Mouse (Mus musculus) layer of hippocampus, postnatal 36 days (tissue): ENCODE measurements at regions not wholly inside any gene's neighbourhood (a gene's known extent, or its start where the extent isn't known, plus 50 kb on each side); places are given as distances from the start of the nearest gene placed in this dataset.

Experiments used
- DNase-seq, 2 experiments: peaks; one replicate each; pipeline ENCODE4 v3.0.0; 2022

DNA sequence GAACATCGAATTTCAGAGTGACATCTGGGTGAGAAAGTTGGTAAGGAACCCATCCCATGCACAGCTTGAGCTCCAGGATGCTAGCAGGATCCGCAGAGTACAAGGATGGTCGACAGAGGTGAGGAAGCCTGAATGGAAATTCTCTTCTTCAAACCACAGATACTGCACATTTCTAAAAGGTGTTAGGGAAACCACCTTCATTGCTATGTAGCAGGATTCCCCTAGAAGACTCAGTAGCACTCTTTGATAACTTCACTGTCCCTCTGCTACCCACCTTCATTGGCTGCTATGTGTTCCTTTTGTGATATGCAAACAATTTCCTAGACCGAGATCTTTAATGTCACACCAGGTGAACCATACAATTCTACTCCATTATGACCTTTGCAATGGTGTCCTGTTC, 128.1 kb upstream of the Atp2b1 start:
- DNase-seq: no peak

DNA sequence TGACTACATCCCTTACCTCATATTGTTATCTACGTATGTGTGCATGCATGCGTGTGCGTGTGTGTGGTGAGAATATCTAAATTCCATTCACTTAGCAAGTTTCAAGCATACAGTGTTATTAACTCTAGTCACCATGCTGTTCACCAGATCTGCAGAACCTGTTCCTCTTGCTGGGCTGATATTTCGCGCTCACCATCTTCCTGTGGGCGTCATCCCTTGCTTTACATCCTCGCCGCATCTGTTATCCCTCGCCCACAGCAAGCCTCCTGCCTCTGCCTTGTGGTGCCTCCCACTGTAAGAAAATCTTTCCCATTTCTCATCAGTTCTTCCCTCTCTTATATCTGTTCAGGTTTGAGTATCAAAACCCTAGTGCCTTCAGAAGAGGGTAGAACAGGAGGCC, 124.4 kb upstream of the Atp2b1 start:
- DNase-seq: peak; percentile 30 to 39

DNA sequence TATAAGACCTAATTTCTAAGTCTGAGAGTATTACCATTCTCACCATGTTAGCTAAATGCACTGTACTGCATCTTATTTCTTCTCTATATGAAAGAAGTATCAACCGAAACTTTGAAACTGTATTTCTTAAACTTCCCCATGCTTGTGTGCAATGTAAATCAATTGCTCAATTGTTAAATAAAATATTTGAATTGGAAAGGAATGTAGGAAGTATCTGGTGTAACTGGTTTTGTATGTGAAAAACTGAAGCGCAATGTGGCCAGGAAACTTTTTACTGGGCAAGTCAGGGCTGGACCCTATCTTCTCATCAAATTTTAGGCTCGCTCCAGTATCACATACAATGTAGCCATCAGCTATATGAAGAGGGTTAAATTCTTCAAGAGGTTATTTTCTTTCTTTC, 123.8 kb upstream of the Atp2b1 start:
- no peak for DNase-seq

DNA sequence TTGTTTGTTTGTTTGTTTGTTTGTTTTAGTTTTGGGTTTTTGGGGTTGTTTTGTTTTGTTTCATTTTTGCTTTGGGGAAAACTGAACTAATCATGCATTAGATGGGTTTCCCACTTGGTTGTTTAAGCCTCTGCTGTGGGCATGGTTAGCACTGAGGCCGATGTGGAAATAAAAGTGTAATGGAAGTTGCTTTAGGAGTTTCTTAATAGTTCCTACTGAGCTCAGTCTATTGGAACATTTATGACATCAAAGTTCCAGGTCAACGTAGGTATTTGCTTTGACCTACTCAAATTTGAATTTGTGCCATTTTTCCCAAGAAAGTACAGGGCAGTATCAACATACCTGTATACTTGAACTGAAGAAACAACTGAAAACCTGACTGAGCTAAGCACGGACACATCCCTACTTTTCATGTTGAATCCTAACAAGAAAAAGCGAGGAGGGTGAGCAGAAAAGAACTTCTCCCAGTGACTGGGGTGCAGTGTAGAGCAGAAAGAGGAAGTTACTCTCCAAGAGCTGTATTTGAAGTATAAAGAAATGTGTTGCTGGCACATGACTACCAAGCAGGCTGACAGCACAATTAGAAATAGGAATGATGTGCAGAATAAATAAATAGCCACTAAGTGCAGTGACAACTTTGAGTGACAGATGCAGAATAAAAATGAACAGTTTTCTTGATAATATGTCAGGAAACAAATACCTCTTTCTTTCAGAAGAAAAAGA, 122.0 kb upstream of the Atp2b1 start:
- no peak for DNase-seq

DNA sequence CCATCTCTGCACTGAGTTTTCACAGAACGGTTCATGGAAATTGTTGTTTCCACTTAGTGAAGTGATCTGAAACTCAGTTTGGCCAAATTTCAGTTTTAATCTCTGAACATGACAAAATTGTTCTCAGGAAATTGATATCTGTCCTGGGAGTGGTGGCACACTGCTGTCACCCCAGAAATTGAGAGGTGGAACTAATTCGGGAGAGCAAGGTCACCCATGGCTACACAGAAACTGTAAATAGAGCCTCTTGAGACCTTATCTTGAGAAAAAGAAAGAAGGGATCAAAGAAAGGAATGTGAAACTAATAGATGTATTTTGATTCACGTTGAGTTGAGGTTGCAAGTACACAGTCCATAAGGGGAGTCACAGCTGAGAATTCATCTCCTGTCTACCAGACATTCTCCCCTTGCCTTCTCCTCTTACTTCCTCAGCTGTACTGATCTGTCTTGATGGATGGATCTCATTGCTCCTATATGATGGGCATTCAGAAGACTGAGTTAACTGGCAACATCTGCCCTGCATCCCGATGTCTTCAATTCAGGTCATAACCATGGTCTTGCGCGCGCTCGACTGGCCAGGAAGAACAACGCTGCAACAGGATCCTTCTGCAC, 120.2 kb upstream of the Atp2b1 start:
- DNase-seq: no peak

DNA sequence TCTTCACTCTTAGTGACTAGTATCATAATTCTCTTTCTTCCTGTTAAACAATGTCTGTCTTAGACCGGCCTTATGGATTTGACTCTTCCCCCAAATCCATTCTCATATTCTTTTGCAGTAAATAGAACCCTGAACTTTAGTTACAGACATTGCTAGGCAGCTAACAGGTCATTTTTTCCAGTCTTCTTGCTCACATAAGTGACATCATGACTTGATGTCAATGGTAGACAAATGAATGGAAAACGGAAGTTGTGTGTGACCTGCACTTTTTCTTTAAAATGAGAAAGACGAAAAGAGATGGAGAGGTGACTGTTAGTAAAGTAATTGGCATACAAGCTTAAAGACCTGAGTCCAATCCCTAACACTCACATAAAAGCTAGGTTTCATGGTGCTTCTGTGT, 118.2 kb upstream of the Atp2b1 start:
- no peak for DNase-seq

DNA sequence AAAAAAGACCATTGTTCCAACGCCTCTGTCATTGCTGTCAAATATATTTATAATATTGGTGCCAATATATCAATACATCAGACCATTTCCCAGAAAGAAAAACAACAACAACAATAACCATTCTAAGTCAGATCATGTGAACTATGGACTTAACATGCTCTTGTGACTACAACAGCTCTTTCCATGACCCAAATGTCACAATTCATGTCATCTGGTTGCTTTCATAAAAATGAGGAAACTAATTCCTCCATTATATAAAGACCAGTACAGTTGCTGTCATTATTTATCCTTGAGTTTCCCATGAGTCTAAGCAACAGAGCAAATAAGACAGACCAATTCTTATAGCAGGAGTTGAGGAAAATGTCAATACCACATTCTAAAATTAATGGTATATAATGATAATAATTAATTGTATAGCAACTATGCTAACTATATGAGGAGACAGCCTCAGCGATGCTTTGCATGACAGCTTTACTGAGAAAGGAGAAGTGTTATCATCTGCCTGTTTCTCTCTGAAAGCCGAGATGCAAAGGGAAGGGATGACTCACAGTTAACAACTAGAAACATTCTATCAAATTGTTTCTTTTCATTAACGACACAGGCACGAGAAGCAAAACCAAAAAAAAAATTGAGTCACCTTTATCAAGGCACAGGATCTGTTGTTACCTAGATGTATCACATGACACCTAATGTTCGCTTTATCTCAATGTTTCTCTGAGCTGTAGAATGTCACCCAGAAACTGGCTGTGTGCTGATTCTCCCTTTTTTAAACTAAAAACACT, 115.4 kb upstream of the Atp2b1 start:
- no peak for DNase-seq

DNA sequence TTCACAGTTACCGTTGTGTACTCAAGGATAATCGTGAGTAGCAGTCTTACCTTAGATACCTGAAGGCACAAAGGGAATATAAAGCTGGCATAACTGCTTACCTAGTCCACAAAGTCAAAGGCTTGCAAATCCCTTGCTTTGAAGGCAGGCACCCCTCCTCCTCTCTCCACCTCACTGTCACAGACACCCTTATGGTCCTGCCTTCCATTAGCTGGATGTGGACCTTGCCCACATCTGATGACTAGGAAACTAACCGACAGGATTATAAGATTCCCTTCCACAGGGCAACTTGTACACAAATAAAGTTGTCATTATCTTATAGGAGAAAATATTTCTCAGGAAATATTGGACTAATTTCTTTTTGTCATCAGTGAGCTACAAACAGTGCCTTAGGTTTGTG, 114.4 kb upstream of the Atp2b1 start:
- no peak for DNase-seq

DNA sequence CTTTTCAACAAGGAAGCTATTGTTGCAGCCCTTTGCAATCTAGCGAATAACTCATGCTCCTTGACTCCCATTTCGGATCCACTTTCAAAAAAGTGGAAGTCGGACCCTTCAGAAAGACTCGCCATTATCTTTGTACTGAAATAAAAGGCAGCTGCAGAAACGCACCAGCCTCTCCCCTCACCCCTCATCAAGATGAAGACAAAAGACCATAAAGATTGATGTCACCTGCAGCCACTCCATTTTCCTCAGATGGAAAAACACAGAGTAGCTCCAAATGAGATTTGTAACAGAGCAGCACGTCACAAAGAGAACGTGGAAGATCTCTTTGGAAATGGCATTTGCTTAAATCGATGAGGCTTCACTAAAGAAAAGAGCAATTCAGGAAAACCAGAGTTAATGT, 113.3 kb upstream of the Atp2b1 start:
- no peak for DNase-seq

DNA sequence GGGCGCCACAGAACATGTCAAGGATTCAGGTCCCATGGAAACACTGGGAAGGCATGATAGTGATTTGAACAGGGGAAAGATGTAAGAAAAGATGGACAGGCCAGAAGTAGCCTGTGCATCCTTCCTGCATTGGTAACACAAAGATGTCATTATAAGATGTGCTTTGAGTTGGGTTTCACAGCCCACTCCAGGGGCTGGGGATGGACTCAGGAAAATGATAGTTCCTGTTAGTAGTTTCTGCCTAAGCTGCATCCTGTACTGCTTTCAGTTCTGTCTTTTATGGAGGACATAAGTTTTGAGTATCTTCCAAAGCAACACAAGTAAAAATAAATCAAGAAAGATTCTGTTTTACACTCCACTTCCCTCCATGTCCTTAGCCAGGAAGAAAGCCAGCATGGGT, 109.2 kb upstream of the Atp2b1 start:
- no peak for DNase-seq

DNA sequence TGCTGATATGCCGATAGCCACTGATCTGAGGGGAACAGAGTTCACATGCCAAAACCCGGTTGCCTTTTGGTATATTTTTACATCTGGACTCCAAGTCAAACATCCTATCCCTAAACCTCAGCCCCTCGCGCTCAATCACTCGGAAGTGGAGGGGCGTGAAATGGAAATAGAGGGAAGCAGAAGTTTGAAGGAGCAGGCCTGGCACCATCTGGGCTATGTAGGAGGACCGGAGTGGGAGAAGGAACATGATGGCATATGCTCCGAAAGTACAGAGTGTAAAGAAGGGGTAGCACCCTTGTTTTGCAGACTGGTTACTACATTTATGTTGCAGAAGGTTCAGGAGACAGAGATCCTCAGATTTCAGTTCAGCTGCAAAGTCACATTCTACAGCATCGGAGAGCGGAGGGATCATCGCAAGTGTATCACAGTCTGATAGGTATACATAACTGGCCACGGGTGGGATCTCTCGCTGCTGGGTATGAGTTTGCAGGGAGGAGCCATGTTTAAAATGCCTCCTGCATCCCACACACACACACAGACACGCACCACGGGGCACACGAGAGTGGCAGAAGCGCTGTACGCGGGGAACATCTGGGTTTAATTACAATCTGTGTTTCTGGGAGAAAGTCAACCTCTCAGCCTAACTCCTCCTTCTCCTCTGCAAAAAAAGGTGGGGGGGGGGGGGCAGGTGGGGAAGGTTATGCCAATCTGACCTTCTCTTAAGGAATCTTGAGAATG, 107.2 kb upstream of the Atp2b1 start:
- DNase-seq: peak; percentile 73 to 75

DNA sequence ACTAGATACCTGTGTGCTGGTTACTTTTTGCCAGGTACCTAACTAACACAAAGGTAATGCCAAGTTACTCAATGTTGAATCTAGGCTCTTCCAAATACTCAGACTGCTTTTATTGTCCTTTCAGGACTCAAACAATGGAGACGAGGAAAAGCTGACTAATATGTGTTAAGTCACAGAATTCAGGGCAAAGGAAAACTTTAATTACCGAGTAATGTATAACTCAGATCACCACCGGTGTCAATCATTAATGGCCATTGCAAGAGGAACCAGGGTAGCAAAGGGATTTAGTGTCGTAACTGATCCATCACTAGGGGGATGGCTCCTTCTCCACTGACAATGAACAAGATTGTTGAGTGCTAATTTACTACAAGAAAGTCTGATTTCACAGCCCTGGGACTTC, 105.6 kb upstream of the Atp2b1 start:
- no peak for DNase-seq

DNA sequence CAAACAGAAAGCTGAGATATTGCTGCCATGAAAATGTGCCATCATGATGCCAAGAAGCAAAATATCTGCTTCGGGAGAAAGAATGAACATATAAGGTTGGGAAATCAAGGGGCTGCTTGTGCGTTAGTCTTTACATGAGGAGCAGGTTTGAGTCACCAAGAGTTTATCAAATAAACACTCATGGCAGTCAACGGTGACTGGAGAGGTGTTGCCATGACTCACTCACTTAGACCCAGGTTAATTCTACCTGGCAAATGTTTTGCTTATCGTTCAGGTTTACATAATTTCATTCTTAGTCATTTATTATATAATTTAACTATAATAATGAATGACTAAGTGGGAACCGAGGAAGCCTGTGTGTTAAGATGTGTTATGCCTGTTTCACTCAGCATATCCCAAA, 85.2 kb upstream of the Atp2b1 start:
- no peak for DNase-seq

DNA sequence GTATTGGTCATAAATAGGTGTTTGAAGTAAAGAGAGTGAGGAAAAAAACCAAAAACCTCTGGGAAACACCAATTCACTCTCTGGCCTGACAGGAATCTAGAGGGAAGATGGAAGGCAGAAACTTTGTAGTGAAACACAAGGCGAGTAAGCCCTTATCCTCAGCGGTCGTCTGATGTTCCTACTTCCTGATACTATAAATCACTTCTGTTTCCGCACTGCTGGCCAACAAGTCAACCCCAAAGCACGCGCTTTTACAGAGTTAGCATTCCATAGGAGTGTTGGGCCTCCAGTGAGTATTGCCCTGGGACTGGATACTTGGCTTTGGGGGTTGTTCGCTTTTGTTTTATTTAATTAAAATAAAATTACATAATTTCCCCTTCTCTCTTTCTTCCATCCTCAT, 82.7 kb upstream of the Atp2b1 start:
- no peak for DNase-seq

DNA sequence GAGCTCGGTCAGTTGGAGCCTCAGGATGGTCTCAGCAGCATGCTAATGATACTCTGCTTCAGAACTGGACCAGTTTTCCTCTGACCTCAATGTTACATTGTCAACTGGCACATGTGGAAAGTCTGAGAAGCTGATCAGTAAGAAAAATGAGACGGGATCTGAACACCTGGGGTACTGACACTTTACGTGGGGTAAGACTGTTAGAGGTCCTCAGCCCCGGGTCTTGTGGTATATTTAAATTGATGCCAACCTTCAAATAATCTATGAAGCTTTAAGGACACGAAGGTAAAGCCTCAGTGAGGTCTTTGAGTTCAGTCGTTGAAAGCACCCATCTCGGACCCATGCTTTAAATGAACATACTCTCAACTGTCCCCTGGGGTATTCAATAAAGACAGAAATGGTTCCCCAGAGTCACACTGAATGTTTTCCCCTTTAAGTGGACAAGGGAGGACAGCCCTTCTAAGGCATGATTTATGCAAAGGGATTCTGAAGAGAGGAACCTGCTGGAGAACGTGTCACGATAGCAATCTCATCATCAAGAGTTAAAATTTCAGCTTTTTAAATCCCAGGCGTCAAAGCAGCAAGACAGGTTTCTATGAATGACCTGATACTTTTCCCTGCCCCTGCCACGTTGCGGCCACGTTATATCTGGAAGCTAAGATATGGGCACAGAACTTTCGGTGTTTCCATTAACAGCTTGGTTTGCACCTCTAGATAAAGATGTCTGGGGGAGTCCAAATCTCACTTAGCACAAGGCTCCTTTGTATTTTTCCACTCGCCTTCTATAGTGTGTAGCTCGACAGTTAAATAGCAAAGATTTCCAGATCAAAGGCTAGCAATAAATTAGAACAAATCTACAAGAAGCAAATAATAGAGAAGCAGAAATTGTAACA, 76.7 kb upstream of the Atp2b1 start:
- DNase-seq: no peak

DNA sequence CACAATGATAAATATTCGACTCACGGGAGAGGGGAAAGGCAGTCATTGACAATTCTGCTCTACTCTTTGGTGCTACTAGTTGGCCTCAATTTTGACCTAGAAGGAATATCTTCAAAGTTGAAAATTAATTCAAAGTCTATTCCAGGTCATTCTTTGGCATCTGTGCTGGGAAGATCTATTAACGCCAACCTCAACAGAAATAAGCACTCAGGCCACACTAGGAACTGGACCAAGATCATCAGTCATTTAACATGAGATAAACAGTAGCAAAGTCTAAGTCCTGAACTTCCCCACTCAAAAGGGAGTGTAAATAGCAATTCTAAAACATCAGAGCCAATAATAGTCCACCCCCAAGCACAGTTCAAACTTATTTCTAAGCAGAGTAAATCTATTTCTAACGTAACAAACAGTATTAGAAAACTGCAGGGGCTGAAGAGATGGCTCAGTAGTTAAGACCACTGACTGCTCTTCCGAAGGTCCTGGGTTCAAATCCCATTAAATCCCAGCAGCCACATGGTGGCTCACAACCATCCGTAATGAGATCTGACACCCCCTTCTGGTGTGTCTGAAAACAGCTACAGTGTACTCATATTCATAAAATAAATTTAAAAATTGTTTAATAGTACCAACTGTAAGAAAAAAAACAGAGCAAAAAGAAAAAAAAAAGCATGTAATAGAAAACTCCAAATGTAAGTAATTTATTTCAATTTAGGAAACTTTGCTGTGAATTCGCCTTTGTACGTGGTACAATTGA, 75.1 kb upstream of the Atp2b1 start:
- no peak for DNase-seq

DNA sequence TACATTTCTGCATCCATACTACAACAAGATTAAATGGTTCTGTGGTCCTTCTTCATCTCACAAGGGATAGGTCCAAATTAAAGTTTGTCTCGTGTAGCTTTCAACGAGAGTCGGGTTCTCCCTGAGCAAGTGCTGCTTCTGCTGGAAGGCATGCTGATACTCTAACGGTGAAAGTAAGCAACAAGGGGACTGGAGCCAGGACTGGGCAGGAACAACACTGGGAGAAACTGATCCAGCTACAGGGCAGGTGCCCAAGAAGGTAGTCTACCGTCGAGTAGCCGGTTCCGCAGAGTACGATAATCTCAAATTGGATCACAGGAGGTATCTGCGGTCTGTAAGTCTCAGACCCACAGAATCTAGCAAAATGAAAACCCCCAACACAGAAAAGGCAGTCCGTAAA, 74.2 kb upstream of the Atp2b1 start:
- DNase-seq: no peak

DNA sequence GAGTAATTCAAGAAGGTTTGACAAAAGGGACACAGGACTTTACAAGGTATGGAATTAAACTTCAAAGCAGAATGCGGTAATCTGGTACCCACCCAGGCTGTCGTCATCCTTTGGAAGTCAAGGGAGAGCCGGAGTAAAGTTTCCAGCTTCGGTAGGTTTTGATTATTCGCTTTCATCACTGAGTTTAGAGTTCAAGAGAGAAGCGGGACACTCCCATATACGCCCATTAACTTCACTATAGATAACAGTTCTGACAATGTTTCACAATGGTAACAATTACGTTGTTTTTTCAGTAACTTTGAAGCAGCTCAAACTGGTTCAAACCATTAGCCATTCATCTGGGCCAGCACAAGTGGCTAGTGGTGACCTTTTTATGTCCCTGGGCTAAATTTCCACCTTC, 73.8 kb upstream of the Atp2b1 start:
- no peak for DNase-seq

DNA sequence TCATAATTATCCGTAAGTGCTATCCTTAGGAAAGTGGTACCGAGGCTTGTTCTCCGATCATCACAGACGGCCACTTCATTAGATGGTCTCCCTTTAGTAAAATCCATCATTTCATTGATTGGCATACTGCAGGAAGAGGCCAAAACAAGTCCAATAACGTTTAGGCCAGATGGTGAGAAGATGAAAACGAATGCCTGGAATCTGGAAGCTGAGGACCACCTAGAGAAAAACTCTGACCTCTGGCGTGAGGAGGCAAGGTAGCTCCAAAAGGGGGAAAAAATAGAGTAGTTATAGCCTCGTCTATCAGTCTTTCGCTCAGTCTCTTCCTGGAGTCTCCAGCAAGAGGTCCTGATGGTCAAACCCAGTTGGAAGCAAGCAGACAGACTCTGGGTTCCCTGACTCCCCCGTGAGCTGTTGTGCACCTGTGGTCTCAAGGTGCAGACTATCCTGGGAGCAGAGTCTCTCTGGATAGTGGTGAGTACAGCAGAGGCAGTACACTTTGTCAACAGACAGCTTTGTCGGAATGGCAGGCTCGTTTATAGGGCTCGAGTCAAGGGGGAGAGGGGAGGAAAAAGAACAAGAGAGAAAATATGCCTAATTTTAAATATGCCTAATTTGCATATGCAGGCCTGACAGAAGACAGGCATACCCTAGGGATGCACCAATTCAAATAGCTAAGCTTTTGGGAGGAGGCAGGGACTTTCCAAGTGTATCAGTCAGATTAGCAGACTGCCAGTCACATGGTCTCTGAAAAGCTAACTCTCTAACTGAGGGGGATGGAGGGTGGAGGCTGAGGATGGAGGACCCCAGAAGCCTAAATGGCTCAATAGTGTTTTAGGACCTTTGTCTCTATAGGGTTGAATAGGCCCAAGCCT, 73.0 kb upstream of the Atp2b1 start:
- DNase-seq: no peak

DNA sequence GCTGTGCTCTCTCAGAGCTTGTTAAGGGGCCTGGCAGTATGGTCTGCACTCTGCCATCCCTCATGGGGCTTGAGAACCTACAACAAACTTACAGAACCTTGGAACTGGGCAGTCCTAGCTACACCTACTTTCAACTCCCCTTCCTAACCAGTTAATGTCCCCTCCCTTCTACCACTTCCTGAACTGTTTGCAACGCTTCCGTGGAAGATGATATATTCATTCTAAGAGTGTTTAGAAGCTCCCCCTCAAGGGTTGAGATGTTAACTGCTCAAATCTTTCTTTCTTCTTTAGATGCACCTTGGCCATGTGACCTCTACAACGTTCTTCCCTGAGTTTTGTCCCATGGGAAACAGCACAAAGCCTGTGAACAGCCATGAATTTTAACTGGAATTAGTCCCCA, 72.3 kb upstream of the Atp2b1 start:
- no peak for DNase-seq
